Mouse (Mus musculus) brain, embryonic 14.5 days (tissue): ENCODE data around the gene Casp8.
"Not testable (repeated sequence)": the region's sequence is repeated elsewhere in the genome, so short reads cannot be mapped to it uniquely, and the experiment has no call there.

ENCODE experiments used
- CTCF ChIP-seq: fragments of 200-500 bp; IDR thresholded peaks from 2 replicates; pipeline ENCODE4 v1.5.1; 2012; ENCODE audit warnings: inconsistent platforms, mild to moderate bottlenecking, moderate library complexity, borderline replicate concordance; ENCODE audit not compliant: insufficient read depth, insufficient read length; ENCODE audit errors: extremely low read depth
- POLR2A ChIP-seq: fragments of 200-500 bp; IDR thresholded peaks from 2 replicates; pipeline ENCODE4 v1.6.1; 2012; ENCODE audit warnings: mild to moderate bottlenecking, inconsistent platforms, borderline replicate concordance; ENCODE audit not compliant: poor library complexity, insufficient read depth, insufficient read length, severe bottlenecking; ENCODE audit errors: extremely low read depth

DNA sequence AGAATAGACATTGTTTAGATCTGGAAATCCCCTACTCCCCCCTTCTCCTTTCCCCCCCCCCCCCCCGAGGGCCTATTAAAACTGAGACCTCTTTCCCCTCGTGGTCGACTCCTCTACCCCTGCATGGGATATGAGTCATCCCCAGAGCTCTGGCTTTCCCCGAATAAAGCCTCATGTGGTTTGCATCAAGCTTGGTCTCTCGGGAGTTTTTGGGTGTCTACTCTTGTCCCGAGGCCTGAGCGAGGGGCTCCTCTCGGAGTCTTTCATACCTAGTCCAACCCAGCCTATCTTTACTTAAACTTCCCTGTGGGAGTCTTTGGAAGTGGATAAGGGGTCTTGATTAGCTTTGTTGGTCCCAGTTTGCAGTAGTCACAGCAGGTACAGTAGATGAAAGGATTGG lies 97.2 kb downstream of the Casp8 start:
- TF ChIP-seq CTCF, POLR2A: not testable (repeated sequence)
